Mouse (Mus musculus) liver, embryonic 13.5 days (tissue): ENCODE data around the gene Ly6g6e. TPM values are rescaled to one million over a fixed set of nuclear protein-coding genes. Genes with fewer than 3 reads are reported as not detected.
A peak's percentile ranks its signal among the peaks of the same experiment; 100 is the strongest.

ENCODE experiments used
- ATAC-seq: fragments of 200-750 bp; cut with Nextera tagmentation; 2 replicates; pipeline ENCODE4 v1.8.0; 2017; ENCODE audit warnings: low read depth, mild to moderate bottlenecking, moderate number of reproducible peaks, moderate library complexity
- DNase-seq: peaks from one replicate; pipeline ENCODE4 v3.0.0; 2022
- H3K27ac ChIP-seq: fragments of 300-500 bp; sonication (generic); 2 replicates; pipeline ENCODE4 v1.5.1; 2015; ENCODE audit warnings: moderate library complexity, mild to moderate bottlenecking, inconsistent platforms
- H3K27me3 ChIP-seq: fragments of 300-500 bp; sonication (generic); 2 replicates; pipeline ENCODE4 v1.6.1; 2015; ENCODE audit warnings: mild to moderate bottlenecking, inconsistent platforms
- H3K36me3 ChIP-seq: fragments of 300-500 bp; sonication (generic); 2 replicates; pipeline ENCODE4 v1.6.1; 2015; ENCODE audit warnings: mild to moderate bottlenecking, inconsistent platforms
- H3K4me1 ChIP-seq: fragments of 300-500 bp; sonication (generic); replicated peaks from 2 replicates; pipeline ENCODE4 v1.6.1; 2015; ENCODE audit warnings: inconsistent platforms
- H3K4me2 ChIP-seq: fragments of 300-500 bp; sonication (generic); 2 replicates; pipeline ENCODE4 v1.6.1; 2015; ENCODE audit warnings: inconsistent platforms, mild to moderate bottlenecking, moderate library complexity
- H3K4me3 ChIP-seq: fragments of 300-500 bp; sonication (generic); replicated peaks from 2 replicates; pipeline ENCODE4 v1.5.1; 2015; ENCODE audit warnings: mild to moderate bottlenecking, inconsistent platforms
- H3K9ac ChIP-seq: fragments of 300-500 bp; sonication (generic); 2 replicates; pipeline ENCODE4 v1.6.1; 2015; ENCODE audit warnings: mild to moderate bottlenecking, inconsistent platforms
- H3K9me3 ChIP-seq: fragments of 300-500 bp; sonication (generic); replicated peaks from 2 replicates; pipeline ENCODE4 v1.6.1; 2016; ENCODE audit warnings: inconsistent platforms
- WGBS: fragments of 180-500 bp; shearing (Covaris S2); methylation state at CpG from one replicate; pipeline ENCODE4 v1.1.7; 2015; ENCODE audit not compliant: insufficient replicate concordance; 5-methylcytosine and 5-hydroxymethylcytosine counted together
- polyA plus RNA-seq: library from polyadenylated mRNA; unstranded; fragments of >200 nt; fragmentation: Nextera tagmentation; extraction: Ambion mirVana; gene quantifications from 2 replicates; pipeline ENCODE4 v1.2.1, GENCODE M21; 2015

The Ly6g6e gene
- polyA plus RNA-seq, 1 experiment from 2014 or later, result 0.23 TPM

DNA sequence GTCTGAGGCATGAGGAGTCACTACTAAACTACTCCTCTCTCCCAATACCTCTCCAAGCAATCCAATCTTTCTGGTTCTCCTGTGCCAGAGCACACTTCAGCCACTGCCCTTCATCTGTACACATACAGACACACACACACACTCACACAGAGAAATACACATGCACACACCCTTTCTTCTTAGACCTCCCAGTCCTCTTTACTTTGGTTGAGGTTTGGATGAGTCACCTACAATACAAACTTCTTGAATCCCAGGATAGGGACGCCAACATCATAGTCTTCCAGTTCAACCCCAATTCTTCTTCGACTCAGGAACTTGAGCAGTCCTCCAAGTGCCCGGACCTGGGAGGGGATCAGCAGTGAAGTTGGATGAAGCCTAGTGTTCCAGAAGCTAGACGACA is 32.9 kb upstream of the Ly6g6e start:
- no peak overlapping the region for H3K4me3 ChIP-seq
- H3K36me3 ChIP-seq, result no peaks in the 10 kb centered on the region
- DNase-seq, result no peak
- WGBS, result 68% methylated on average over 4 of the region's 4 CpGs
- H3K27ac ChIP-seq, result peak overlapping the region; percentile 97
- peaks cover 80% of the 10 kb centered on the region for H3K4me1 ChIP-seq
- no peaks in the 10 kb centered on the region for H3K27me3 ChIP-seq
- ATAC-seq, result no peak
- H3K4me2 ChIP-seq, result no peak overlapping the region
- H3K9me3 ChIP-seq, result no peaks in the 10 kb centered on the region
- peak overlapping the region; percentile 0; the same call in 1 of the 2 replicates for H3K9ac ChIP-seq

GRCm38 (mm10) chr17:35044904-35045806 is 31.5 kb upstream of the Ly6g6e start:
- ATAC-seq (peak; percentile 55), DNase-seq (peak; percentile 63)
- Histone ChIP-seq H3K27me3 (no peaks in the 10 kb centered on the region), H3K4me3 (peak overlapping the region; percentile 75), H3K36me3 (no peaks in the 10 kb centered on the region), H3K4me1 (peaks cover 83% of the 10 kb centered on the region), H3K27ac (peak overlapping the region; percentile 97), H3K9ac (peak overlapping the region; percentile 95), H3K9me3 (no peaks in the 10 kb centered on the region), H3K4me2 (peak overlapping the region; percentile 100)
- WGBS, result 19% methylated on average over 7 of the region's 7 CpGs

- Histone ChIP-seq H3K36me3 (no peaks in the 10 kb centered on the region), H3K27me3 (no peaks in the 10 kb centered on the region), H3K4me3 (peak overlapping the region; percentile 75), H3K27ac (peak overlapping the region; percentile 97), H3K9me3 (no peaks in the 10 kb centered on the region), H3K4me1 (peaks cover 82% of the 10 kb centered on the region), H3K9ac (peak overlapping the region; percentile 95), H3K4me2 (peak overlapping the region; percentile 100)
- DNase-seq, result no peak
- ATAC-seq, result no peak
- WGBS, result 3% methylated on average over 48 of the region's 48 CpGs
These were observed 30.7 kb upstream of the Ly6g6e start for GRCm38 (mm10) chr17:35045807-35046680.

DNA sequence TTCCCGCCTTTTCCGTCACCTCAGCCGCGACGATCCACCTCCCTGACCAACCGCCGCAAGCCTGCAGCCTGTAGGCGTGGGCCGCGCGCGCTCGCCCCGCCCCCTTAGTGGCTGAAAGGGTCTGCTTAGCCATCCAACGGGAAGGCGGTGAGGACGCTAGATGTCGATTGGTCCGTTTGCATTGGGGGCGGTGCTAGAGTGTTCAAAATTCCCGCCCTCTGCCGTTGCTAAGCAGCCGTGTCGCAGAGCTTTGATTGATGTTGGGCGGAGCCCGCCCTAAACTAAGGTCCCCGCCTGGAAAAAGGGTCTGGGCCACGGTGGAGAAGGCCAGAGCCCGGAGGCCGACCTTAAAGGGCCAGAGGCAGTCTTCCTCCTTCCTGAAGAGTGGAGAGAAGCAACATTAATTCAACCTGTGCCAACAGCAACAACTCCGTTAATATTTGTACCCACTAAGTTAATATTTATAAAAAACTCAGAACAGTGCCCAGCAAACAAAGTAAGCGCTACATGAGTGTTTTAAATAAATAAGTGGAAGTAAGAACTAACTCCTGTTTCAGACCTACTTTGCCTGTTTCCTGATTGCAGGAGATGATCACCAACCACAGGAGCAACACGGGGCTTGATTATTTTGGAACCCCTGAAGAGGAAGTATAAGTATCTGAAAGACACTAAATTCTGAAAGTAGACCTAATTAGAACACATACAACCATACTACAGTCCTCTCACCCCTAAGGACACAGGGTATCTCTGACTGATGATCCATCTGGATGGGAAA is 29.8 kb upstream of the Ly6g6e start, which contains the start of gene Msh5:
Gene Msh5 (minus strand): TSS at position 65 of the 775 bp plus-strand sequence.
- Histone ChIP-seq H3K4me3 (peak within 1 kb of the TSS; percentile 75), H3K27me3 (no peaks in the 10 kb centered on the region), H3K9ac (peak within 1 kb of the TSS; percentile 95), H3K4me1 (peaks cover 82% of the 10 kb centered on the region), H3K4me2 (peak within 1 kb of the TSS; percentile 100), H3K36me3 (no peaks in the 10 kb centered on the region), H3K27ac (peak within 1 kb of the TSS; percentile 97), H3K9me3 (no peaks in the 10 kb centered on the region)
- peak; percentile 85 for ATAC-seq
- DNase-seq, result peak; percentile 97
- WGBS, result 1% methylated on average over 33 of the region's 33 CpGs

- peak overlapping the region; percentile 100 for H3K4me2 ChIP-seq
- peak overlapping the region; percentile 92 for H3K9ac ChIP-seq
- H3K4me3 ChIP-seq, result peak overlapping the region; percentile 75
- no peaks in the 10 kb centered on the region for H3K9me3 ChIP-seq
- DNase-seq (no peak), ATAC-seq (no peak)
- 12% methylated on average over 1 of the region's 1 CpGs for WGBS
- peaks cover 7% of the 10 kb centered on the region for H3K36me3 ChIP-seq
- no peaks in the 10 kb centered on the region for H3K27me3 ChIP-seq
- H3K27ac ChIP-seq, result peak overlapping the region; percentile 97
- H3K4me1 ChIP-seq, result peaks cover 88% of the 10 kb centered on the region
These were observed 29.0 kb upstream of the Ly6g6e start for GRCm38 (mm10) chr17:35047688-35048087.

DNA sequence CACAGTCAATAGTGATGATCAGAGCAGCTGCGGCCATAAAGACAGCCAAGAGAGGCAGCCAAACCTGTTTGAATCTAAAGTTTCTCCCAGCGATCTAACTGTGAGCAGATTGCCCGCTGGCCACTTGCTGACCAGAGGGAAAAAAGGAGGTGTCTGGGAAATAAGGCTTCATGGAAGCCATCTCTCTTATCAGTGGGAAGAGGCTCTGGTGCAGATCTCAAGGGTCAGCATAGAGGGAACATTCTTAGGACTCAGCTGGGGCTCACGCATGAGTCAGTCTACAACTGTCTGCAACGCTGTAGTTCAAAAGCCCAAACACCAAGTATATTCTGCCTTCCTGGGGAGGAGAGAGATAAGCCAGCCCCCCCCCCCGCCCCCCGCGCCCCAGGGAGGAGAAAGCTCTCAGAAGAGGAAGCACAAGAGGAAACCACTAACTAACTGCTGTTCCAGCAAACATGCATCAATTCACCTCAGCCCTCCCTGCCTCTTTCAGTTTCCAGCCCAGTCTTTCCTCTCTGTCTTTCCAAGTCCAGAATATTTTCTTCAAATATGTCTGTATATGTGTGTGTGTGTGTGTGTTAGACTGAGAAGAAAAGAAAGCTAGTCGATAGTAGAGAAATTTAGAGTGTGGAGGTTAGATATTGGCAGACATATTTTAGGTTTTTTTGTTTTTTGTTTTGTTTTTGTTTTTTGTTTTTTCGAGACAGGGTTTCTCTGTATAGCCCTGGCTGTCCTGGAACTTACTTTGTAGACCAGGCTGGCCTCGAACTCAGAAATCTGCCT is 28.4 kb upstream of the Ly6g6e start:
- Histone ChIP-seq H3K9me3 (no peaks in the 10 kb centered on the region), H3K4me1 (peaks cover 86% of the 10 kb centered on the region), H3K4me2 (peak overlapping the region; percentile 100), H3K27ac (peak overlapping the region; percentile 97), H3K9ac (peak overlapping the region; percentile 92), H3K27me3 (no peaks in the 10 kb centered on the region), H3K36me3 (peaks cover 13% of the 10 kb centered on the region), H3K4me3 (peak overlapping the region; percentile 75)
- DNase-seq (no peak), ATAC-seq (no peak)
- 2% methylated on average over 11 of the region's 11 CpGs for WGBS

- peaks cover 82% of the 10 kb centered on the region for H3K4me1 ChIP-seq
These were observed 27.7 kb upstream of the Ly6g6e start for GRCm38 (mm10) chr17:35048932-35049440.

DNA sequence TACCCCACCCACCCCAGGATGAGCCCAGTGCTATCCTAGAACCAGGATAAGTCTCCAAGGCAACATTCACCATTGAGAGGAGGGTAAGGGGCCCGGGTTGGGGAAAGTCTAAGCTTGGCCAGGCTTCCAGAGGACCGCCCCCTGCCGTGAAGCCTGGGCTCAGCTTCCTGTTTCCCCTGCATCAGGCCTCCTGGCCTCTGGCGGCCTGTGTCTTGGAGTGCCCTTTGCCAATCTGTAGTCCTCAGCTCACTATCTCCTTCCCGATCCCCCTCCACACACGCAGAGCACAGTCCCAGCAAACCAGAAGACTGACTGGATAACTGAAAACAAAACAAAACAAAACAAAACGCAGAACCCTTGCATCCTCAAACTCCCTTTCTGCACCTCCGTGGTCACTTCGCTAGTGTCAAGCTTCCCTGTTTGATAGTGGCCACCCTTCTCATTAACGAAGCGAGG is 27.1 kb upstream of the Ly6g6e start, which contains the start of gene Clic1:
Gene Clic1 (plus strand): TSS at position 406 of the 456 bp plus-strand sequence.
- Histone ChIP-seq H3K4me2 (peak within 1 kb of the TSS; percentile 100), H3K4me3 (peak within 1 kb of the TSS; percentile 78), H3K9me3 (no peaks in the 10 kb centered on the region), H3K4me1 (peaks cover 78% of the 10 kb centered on the region), H3K27me3 (no peaks in the 10 kb centered on the region), H3K36me3 (peaks cover 26% of the 10 kb centered on the region), H3K9ac (peak within 1 kb of the TSS; percentile 92), H3K27ac (peak within 1 kb of the TSS; percentile 97)
- peak; percentile 9 for ATAC-seq
- 2% methylated on average over 11 of the region's 11 CpGs for WGBS
- DNase-seq, result peak; percentile 60

More at GRCm38 (mm10) chr17:35048932-35049440, 27.7 kb upstream of the Ly6g6e start:
- H3K9me3 ChIP-seq, result no peaks in the 10 kb centered on the region
- 32% methylated on average over 5 of the region's 5 CpGs for WGBS
- ATAC-seq (no peak), DNase-seq (no peak)
- no peaks in the 10 kb centered on the region for H3K27me3 ChIP-seq
- H3K36me3 ChIP-seq, result peaks cover 20% of the 10 kb centered on the region
- peak overlapping the region; percentile 92 for H3K9ac ChIP-seq
- H3K4me2 ChIP-seq, result peak overlapping the region; percentile 100
- H3K4me3 ChIP-seq, result 0 out of 2 replicates have a peak overlapping the region, but pooled peaks have one; percentile 78
- peak overlapping the region; percentile 97 for H3K27ac ChIP-seq

GRCm38 (mm10) chr17:35050126-35050750 is 26.5 kb upstream of the Ly6g6e start:
- H3K4me2 ChIP-seq, result peak overlapping the region; percentile 100
- ATAC-seq (peak; percentile 51), DNase-seq (peak; percentile 63)
- peak overlapping the region; percentile 97 for H3K27ac ChIP-seq
- no peaks in the 10 kb centered on the region for H3K27me3 ChIP-seq
- H3K4me1 ChIP-seq, result peaks cover 75% of the 10 kb centered on the region
- H3K9ac ChIP-seq, result peak overlapping the region; percentile 92
- peak overlapping the region; percentile 78 for H3K4me3 ChIP-seq
- peaks cover 31% of the 10 kb centered on the region for H3K36me3 ChIP-seq
- H3K9me3 ChIP-seq, result no peaks in the 10 kb centered on the region
- under 1% methylated on average over 27 of the region's 27 CpGs for WGBS
